Mouse (Mus musculus): Measurements from ENCODE around the gene Klhl1. TPM values are rescaled to one million over a fixed set of nuclear protein-coding genes. Genes with fewer than 3 reads are reported as not detected.
"Not testable (repeated sequence)": the region's sequence is repeated elsewhere in the genome, so short reads cannot be mapped to it uniquely, and the experiment has no call there.

Gene Klhl1
- total RNA-seq (2021) = 1 to 10 TPM; 4.1 to 5.7 TPM

DNA sequence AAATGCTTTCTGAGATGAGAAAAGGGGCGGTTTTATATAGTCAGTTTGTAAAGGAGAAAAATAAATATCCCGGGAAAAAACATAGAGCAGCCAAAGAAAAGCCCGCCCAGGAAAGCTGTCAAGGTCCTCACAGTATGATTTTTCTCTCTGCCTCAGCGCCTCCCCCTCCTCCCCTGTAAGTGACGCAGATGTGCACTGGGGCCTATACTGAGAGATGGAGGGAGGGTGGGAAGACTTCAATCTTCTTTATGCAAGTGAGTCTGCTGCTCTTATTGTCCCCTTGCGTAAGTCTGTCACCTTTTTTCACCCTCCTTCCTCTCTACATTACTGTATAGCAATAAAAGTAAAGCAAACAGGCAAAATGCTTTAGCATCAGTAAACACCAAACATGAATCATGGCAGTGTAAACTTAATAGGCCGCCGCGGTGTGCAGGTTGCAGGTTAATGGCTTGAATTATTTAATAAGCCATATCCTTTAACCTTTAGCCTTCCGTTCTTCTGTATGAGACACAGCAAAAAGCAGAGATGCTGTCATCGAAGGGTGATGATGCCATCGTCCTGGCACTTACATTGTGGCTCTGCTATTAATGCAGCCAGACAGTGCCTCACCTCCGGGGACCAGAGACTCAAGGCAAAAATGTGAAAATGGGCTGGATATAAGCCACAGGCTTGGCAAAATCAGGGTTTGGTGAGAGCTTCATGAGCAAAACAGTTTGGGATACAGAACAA, at the start of gene Klhl1:
Gene Klhl1, minus strand, starts transcription at position 149 of the 729 bp plus-strand sequence.
- intact Hi-C loops (cut with DNase I) = no loop called here
- peak; percentile 25 to 28 for DNase-seq (ENCODE audit: extremely low spot score in 1 of 2, low spot score in 2 of 2)

DNA sequence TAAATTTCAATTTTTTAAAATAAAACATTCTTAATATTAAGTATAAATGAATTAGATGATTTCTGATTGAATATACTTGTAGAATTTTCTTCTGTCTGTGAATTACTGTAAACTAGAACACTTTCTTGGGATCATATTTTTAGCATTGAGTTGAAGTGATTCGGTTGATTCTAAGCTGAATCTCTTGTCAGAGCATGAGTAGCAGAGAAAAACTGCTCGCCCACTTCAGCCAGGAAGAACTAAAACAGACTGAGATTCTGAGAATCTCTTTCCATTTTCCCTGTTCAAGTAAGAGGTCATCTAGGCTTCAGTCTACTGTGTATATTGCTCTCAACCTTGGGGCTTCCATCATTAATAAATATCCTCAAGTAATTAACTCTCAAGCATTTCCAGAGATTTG, 34.8 kb upstream of the Klhl1 start:
- DNase-seq (ENCODE audit: extremely low spot score in 1 of 2, low spot score in 2 of 2) = no peak
- intact Hi-C loops (cut with DNase I) = no loop called here

DNA sequence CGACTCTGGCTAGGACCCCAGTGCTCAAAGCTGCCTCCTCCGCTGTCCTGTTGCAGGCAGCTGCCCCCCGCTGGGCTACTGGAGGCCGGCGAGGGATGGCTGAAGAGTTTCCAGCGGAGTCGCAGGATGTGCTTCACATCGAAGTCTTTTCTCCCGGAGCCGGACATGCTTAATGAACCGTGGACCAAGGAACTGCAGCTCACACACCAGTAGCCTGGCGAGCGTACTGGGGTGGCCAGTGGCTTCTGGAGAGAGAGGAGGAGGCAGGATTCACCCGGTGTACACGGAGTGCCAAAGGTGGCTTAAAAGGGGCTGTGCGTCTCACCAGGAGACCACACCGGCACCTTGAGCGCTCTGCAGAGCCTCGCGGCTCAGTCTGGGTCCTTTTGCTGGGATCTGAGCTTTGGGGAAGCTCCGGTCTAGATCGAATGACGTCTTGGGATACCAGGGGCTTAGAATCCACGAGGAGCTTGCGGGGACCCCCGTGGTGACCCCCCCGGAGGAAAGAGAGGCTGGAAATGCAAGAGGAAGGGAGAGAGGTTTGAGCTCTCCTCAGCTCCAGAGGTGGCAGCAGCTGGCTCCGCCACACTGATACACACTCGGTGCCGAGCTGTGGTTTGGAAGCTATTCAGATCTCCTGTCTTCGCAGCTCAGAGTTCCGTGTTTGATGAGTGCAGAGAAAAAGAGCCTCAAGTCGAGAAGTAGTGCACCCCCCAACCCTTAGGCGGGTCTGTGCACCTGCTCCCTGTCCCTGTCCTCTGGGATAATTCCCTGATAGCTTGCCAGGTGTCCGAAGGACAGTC, 550 bp downstream of the Klhl1 start:
- DNase-seq (ENCODE audit: extremely low spot score in 1 of 2, low spot score in 2 of 2) = peak; percentile 11 to 38
- intact Hi-C loops (cut with DNase I) = no loop called here

DNA sequence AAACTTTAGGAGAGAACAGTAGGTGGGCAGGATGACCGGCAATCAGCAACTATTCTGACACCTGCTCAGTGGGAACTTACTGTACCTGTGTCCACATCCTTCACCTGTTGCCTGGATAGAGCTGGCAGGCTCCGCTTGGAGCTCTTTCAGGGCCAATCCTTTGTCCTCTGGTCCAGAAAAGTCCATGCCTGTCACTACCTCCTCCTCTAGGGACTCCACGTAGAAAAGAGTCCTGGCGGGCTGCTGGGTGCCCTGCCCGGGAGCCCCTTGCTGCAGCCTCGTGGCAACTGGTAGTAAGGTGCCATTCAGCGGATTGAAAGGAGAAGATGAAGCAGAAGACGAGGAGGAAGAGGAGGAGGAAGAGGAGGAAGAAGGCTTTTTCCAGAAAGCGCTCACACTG, 1.2 kb downstream of the Klhl1 start:
- intact Hi-C loops (cut with DNase I) = no loop called here
- DNase-seq (ENCODE audit: extremely low spot score in 1 of 2, low spot score in 2 of 2) = no peak

DNA sequence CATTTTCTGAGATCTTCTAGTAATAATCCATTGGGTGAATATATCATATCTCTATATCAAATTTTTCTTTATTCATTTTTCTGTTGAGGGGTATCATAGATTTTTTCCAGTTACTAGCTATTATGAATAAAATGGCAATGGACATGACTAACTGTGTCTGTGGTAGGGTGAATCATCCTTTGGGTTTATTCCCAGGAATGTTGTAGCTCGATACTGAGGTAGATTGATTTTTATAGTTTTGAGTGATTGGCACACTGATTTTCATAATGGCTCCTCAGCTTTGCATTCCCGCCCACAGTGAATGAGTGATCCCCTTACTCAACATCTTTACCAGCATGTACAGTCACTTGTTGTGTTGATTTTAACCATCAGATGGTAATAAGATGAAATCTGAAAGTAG, 19.0 kb downstream of the Klhl1 start:
- no peak for DNase-seq (ENCODE audit: extremely low spot score in 1 of 2, low spot score in 2 of 2)
- intact Hi-C loops (cut with DNase I) = loop anchor here (10.0 kb wide), 1 partner anchor 415 kb away; no protein-coding TSS in a partner anchor

DNA sequence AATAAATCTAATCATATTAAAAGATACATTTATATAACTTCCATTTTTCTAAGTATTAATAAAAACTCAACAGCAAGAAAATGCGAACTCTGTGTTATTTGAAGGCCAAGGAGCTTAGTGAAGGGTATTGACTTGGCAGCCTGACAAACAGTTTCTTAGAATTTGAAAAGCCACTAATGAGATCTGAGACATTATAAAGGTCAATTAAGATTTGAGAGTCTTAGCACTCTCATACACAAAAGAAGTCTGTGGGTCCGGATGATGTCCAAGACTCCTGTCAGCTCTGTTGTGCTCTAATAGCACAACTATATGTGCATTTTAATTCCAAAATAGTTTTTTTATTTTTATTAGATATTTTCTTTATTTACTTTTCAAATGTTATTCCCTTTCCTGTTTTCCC, 47.1 kb downstream of the Klhl1 start:
- no peak for DNase-seq (ENCODE audit: extremely low spot score in 1 of 2, low spot score in 2 of 2)
- intact Hi-C loops (cut with DNase I) = no loop called here

DNA sequence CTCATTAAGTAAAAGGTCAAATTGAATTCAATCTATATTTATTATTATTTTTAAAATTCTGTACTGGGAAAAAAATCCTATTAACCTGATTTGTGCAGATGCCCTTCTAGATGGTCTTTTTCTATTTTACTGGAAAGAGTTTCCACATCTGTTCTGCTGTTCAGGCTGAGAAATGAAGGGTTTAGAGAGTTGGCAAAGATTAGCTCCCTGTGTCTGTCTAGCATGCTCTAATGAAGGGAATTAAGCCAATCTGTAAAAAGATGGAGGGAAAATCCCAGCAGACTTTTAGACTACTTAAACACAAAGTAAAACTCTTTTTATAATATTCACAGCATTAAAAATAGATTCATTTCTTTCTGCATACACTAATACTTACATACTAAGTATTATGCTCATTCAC, 47.6 kb downstream of the Klhl1 start:
- intact Hi-C loops (cut with DNase I) = no loop called here

DNA sequence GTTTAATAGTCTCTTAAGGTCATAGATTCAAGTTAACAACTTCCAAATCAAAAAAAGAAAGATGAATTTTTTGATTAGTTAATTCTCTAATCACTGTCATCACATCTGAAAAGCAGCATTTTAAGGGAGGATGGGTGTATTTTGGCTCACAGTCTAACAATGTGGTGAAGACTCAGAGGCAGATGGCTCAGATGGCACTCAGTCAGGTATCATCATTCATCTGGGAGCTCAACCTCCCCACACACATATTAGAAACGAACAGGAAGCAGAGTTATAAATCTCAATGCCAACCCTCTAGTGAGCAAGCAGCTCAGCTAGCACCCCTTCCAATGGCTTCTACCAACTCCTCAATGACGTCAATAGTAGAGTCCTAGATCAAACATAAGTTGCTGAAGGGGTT, 57.1 kb downstream of the Klhl1 start:
- no peak for DNase-seq (ENCODE audit: extremely low spot score in 1 of 2, low spot score in 2 of 2)
- intact Hi-C loops (cut with DNase I) = no loop called here

More for the DNA sequence above, 47.6 kb downstream of the Klhl1 start:
- DNase-seq (ENCODE audit: extremely low spot score in 1 of 2, low spot score in 2 of 2) = no peak

DNA sequence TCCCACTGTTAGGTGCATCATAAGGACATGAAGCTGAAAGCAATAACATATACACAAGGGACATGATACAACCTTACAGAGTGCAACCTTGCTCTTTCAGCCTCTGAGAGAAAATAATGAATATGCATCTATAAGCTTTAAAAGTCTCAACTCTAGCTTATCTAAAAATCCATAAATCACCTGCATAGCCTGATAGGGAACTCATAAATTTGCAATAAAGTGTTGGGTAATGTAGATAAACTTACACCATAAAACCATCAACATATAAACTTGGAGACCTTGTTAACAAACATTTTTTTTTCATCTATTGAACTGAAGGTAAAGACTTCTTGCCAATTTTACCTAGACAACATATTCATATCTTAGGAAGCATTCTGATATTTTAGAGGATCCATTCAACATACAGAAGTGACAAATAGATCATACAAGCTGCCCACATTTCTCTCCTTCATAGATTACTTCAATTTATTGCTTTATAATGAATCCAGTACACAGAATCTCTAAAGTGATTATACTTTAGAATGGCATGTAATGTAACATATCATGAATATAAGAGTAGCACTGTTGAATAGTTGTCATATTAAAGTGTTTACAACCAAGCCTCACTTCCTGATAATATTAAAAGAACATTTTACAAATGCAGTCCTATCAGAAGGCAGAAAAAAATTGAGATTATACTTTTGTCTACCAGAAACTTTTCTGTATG, 126.7 kb downstream of the Klhl1 start:
- DNase-seq (ENCODE audit: extremely low spot score in 1 of 2, low spot score in 2 of 2) = no peak
- intact Hi-C loops (cut with DNase I) = no loop called here

DNA sequence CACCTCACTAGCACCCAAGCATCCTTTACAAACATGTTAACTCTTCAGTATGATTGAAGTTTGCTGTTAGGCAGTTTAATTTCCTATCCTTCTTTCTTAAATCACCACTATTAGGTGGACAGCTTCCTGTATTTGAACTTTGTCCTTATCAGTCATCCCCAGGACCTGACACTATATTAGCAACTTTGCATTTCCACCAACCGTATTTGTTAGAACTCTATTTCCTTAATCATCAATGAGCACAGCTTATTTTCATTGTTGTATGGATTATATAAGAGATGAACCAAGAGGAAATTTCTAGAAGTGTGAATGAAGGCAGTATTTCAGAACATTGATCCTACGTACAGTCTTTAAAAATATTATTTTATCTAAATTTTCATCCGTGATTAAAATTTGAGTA, 156.2 kb downstream of the Klhl1 start:
- DNase-seq (ENCODE audit: extremely low spot score in 1 of 2, low spot score in 2 of 2) = no peak
- intact Hi-C loops (cut with DNase I) = no loop called here

DNA sequence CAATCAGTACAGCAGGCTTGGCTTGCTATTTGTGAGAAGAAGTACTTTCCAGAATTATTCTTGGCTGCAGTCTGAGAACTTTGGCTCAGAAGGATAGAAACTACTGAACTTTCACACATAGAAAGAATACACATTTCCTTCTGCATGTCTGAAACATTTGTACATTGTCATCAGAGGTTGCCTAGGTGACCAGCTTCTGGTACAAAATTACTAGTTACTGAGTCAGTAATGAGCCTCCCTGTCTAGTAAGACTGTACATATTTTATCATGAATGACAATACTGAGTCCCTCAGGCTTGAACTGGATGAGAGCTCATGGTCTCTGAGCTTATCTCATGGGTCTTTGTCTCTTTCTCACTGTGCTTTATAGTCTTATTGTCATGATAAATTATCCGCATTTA, 170.7 kb downstream of the Klhl1 start:
- DNase-seq (ENCODE audit: extremely low spot score in 1 of 2, low spot score in 2 of 2) = no peak
- intact Hi-C loops (cut with DNase I) = no loop called here

DNA sequence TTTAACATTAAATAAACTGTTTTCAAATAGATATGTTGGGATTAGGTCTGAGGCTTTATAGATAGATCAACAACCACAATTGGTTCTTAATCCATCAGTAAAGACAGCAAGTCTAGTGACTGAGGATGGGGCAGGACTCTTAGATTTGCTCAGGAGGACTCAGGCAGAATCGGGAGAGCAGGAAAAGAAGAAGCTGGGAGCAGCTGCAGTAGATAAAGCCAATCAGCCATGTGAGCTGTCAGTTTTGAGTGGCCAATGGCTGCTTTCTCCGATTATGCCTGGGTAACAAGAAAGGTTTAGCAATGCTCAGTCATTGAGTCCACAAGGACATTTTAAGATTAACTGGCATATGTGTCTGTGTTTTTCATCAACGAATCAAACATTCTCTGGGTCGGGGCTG, 187.8 kb downstream of the Klhl1 start:
- no peak for DNase-seq (ENCODE audit: extremely low spot score in 1 of 2, low spot score in 2 of 2)
- intact Hi-C loops (cut with DNase I) = no loop called here

DNA sequence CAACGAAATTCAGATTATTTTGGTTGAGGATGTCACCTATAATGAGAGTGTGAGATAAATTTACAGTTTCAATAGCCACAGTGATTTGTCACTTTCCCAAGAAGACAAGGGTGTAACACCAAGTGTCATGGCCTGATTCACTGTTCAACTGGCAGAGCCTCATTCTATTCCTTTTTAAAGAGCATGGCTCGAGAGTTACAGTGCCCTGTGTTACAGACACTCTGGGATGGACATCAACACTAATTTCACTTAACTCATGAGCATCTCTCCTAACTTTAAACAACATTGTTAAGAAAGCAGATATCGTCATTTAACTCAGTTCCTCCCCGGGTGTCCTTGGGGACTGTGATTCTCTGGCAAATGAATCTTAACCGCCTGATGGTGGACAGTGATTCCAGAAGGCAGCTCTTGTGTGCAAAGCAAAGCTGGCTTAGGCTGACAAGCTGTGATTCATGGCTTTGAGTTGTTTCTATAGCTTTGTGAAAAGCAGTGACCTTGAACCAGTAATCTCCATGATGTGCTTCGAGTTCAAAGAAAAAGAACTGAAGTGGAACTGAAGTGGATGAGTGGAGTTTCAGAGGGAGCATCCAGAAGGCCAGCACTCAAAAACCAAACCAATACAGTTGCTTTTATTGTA, 301.0 kb downstream of the Klhl1 start:
- intact Hi-C loops (cut with DNase I) = no loop called here
- no peak for DNase-seq (ENCODE audit: extremely low spot score in 1 of 2, low spot score in 2 of 2)

DNA sequence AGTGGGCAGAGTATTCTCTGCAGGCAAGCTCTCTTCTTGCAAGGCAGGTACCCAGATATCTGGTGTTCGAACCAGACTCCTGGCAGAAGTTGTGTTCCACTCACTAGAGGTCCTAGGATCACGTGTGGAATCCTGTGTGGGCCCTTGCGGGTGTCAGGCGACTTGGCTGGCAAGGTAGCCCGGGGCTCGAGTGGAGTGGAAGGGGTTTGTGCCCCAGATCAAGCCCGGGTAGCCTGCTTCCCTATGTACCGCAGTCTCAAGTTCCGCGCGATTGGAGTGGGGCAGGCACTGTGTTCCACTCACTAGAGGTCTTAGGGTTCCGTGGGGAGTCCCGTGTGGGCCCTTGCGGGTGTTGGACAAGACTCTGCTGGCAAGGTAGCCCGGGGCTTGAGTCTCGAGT, 324.1 kb downstream of the Klhl1 start:
- DNase-seq (ENCODE audit: extremely low spot score in 1 of 2, low spot score in 2 of 2) = peak in 1 of 2 experiments; percentile 31
- intact Hi-C loops (cut with DNase I) = not testable (repeated sequence)

DNA sequence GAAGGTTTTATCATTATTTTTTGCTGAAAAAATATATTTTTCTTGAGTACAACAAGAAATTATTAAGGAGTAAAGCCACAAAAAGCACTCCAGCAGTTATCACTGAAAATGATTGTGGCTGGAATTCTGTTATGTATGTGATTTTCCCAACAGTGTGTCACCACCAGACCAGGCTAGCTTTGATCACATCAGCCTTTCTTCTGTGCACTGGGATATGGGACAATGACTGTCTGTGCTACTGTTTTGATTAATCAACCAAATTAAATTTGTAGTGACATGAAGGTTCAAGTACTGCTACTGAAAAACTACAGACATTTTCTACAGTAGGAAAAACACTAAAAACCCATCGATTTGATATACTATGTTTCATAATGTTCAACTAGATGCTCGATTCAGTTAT, 344.4 kb downstream of the Klhl1 start:
- intact Hi-C loops (cut with DNase I) = no loop called here
- DNase-seq (ENCODE audit: extremely low spot score in 1 of 2, low spot score in 2 of 2) = no peak

DNA sequence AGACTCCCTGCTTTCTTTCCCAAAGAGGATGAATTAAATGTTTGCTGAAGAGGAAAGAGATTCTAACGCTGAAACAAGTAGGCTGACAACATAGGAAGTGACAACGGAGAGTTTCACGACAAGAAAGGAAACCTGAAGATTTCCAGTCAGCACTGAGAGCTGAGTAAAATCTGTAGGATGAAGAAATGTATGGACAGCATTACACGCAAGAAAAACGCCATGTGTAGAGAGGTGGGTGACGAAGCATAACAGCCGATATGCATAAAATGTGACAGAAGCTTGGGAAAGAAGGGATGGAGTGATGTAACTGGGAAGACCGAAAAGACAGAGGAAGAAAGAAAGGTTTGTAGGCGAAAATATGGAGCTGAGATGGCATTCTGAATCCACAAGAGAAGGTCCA, 375.8 kb downstream of the Klhl1 start:
- DNase-seq (ENCODE audit: extremely low spot score in 1 of 2, low spot score in 2 of 2) = no peak
- intact Hi-C loops (cut with DNase I) = no loop called here

DNA sequence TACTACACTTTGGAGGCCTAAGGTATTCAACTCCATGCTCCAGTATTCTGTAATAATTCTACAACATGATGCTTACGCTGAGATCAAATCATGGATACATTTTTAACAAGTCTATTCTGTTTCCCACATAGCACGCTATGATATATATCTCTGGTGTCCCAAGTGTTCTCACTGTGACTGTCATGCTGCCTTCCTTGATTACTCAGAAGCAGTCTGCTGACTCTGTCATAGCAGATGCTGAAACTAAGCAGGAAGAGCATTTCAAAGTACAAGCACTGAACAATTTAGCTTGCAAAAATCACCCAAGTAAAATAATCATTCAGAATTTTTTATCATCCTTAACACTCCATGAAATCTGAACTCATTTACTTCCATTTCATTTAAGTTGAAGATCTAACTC, 378.7 kb downstream of the Klhl1 start:
- no peak for DNase-seq (ENCODE audit: extremely low spot score in 1 of 2, low spot score in 2 of 2)
- intact Hi-C loops (cut with DNase I) = no loop called here

DNA sequence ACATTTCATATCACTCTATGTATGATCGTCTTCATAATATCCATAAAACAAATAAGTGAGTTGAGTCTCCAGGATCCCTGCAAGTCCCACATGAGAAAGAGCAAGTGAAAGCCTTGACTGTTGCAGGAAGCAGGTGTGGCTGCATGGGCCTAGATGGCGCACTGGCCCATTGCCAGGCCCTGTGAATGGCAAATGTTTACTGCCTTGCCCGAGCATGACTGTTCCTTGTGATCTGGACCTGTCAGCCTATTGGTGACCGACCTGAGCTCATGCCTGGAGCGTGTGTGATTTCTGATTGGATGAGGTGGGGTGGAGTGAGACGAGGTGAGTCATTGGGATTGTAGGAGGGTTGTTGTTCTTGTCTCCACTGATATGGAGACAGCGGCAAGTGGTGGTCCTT, 411.5 kb downstream of the Klhl1 start:
- intact Hi-C loops (cut with DNase I) = no loop called here
- no peak for DNase-seq (ENCODE audit: extremely low spot score in 1 of 2, low spot score in 2 of 2)

DNA sequence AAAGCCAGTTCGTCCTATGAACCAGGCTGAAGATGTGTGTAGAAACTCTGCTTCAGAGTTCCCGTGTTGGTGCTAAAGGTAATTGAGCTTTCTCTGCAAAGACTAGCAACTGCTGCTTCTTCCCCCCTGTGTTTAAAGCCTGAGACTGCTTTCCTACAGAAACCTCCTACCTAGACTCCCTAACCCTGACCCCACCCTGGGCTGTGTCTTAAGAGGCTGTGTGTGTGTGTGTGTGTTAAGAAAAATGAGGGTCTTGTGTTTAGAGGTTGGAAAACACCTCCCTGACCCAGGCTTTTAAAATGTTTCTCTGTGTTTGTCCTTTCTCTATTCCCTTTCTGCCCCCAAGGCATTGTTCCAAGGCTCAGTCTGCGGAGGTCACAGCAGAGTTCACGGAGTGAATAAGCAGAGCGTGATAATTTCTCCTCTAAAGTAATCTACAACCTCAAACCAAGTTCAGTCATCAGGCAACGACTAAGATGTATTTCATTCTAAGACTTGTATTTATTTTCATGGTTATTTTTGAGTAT, 437.2 kb downstream of the Klhl1 start:
- intact Hi-C loops (cut with DNase I) = no loop called here
- DNase-seq (ENCODE audit: extremely low spot score in 1 of 2, low spot score in 2 of 2) = no peak
